Mouse (Mus musculus): Measurements from ENCODE around the gene Rara. TPM values are rescaled to one million over a fixed set of nuclear protein-coding genes. Genes with fewer than 3 reads are reported as not detected.

Gene Rara
- polyA plus RNA-seq, 1 experiment from 2014 or later: 33.4 TPM

- WGBS: 92% methylated on average over 1 of the region's 1 CpGs
- H3K36me3 ChIP-seq (ENCODE audit: control insufficient read depth, insufficient read depth, low read length): peaks cover 100% of the 10 kb centered on the region
Observed at GRCm38 (mm10) chr11:99013856-99014255, 86.2 kb downstream of the Rara start.

GRCm38 (mm10) chr11:99019844-99020243, 92.2 kb downstream of the Rara start:
- Histone ChIP-seq H3K4me2 (ENCODE audit: low read length) (no peak overlapping the region), H3K27me3 (ENCODE audit: control insufficient read depth, insufficient read depth, low read length) (no peaks in the 10 kb centered on the region), H3K9me3 (ENCODE audit: control insufficient read depth, low read length) (no peaks in the 10 kb centered on the region), H3K9ac (ENCODE audit: low read length) (no peak overlapping the region), H3K27ac (replicated peaks in 1 of 2; ENCODE audit: control insufficient read depth in 1 of 2, insufficient read depth in 1 of 2, low read depth in 2 of 2, low read length in 2 of 2) (no peak overlapping the region), H3K36me3 (ENCODE audit: control insufficient read depth, insufficient read depth, low read length) (peaks cover 79% of the 10 kb centered on the region), H3K4me1 (ENCODE audit: control insufficient read depth in 2 of 2, insufficient read depth in 2 of 2, low read length in 2 of 2) (peaks cover 6 to 11% of the 10 kb centered on the region in 2 experiments), H3K4me3 (ENCODE audit: control insufficient read depth in 1 of 2, insufficient read depth in 1 of 2, low read depth in 1 of 2, low read length in 2 of 2) (no peak overlapping the region)
- ATAC-seq (ENCODE audit: insufficient number of reproducible peaks, insufficient read depth, low FRiP score, low read depth): no peak
- 94% methylated on average over 6 of the region's 6 CpGs for WGBS

More at GRCm38 (mm10) chr11:99013856-99014255, 86.2 kb downstream of the Rara start:
- no peak overlapping the region for H3K4me2 ChIP-seq (ENCODE audit: low read length)
- H3K27me3 ChIP-seq (ENCODE audit: control insufficient read depth, insufficient read depth, low read length): no peaks in the 10 kb centered on the region
- no peak overlapping the region for H3K4me3 ChIP-seq (ENCODE audit: control insufficient read depth in 1 of 2, insufficient read depth in 1 of 2, low read depth in 1 of 2, low read length in 2 of 2)
- no peaks in the 10 kb centered on the region for H3K4me1 ChIP-seq (ENCODE audit: control insufficient read depth in 2 of 2, insufficient read depth in 2 of 2, low read length in 2 of 2)
- H3K27ac ChIP-seq (replicated peaks in 1 of 2; ENCODE audit: control insufficient read depth in 1 of 2, insufficient read depth in 1 of 2, low read depth in 2 of 2, low read length in 2 of 2): no peak overlapping the region
- H3K9ac ChIP-seq (ENCODE audit: low read length): no peak overlapping the region
- ATAC-seq (ENCODE audit: insufficient number of reproducible peaks, insufficient read depth, low FRiP score, low read depth): no peak
- H3K9me3 ChIP-seq (ENCODE audit: control insufficient read depth, low read length): no peaks in the 10 kb centered on the region

- Histone ChIP-seq H3K4me1 (ENCODE audit: control insufficient read depth in 2 of 2, insufficient read depth in 2 of 2, low read length in 2 of 2) (peaks cover 6 to 11% of the 10 kb centered on the region in 2 experiments), H3K4me2 (ENCODE audit: low read length) (peak overlapping the region; percentile 64), H3K36me3 (ENCODE audit: control insufficient read depth, insufficient read depth, low read length) (peaks cover 53% of the 10 kb centered on the region), H3K9ac (ENCODE audit: low read length) (peak overlapping the region; percentile 86), H3K27ac (replicated peaks in 1 of 2; ENCODE audit: control insufficient read depth in 1 of 2, insufficient read depth in 1 of 2, low read depth in 2 of 2, low read length in 2 of 2) (no peak overlapping the region), H3K27me3 (ENCODE audit: control insufficient read depth, insufficient read depth, low read length) (no peaks in the 10 kb centered on the region), H3K4me3 (ENCODE audit: control insufficient read depth in 1 of 2, insufficient read depth in 1 of 2, low read depth in 1 of 2, low read length in 2 of 2) (peak overlapping the region; percentile 33 to 80), H3K9me3 (ENCODE audit: control insufficient read depth, low read length) (no peaks in the 10 kb centered on the region)
- WGBS: 77% methylated on average over 5 of the region's 5 CpGs
- no peak for ATAC-seq (ENCODE audit: insufficient number of reproducible peaks, insufficient read depth, low FRiP score, low read depth)
Observed at GRCm38 (mm10) chr11:99022384-99022933, 94.8 kb downstream of the Rara start.

GRCm38 (mm10) chr11:99023094-99023493, 95.5 kb downstream of the Rara start:
- H3K27ac ChIP-seq (replicated peaks in 1 of 2; ENCODE audit: control insufficient read depth in 1 of 2, insufficient read depth in 1 of 2, low read depth in 2 of 2, low read length in 2 of 2): peak overlapping the region in 1 of 2 experiments; percentile 61; a peak in 2 of 4 replicates
- 11% methylated on average over 4 of the region's 4 CpGs for WGBS

GRCm38 (mm10) chr11:99023500-99024467, 96.2 kb downstream of the Rara start, which contains the start of gene Top2a:
Gene Top2a (minus strand): TSS chr11:99024189.
- Histone ChIP-seq H3K27me3 (ENCODE audit: control insufficient read depth, insufficient read depth, low read length) (no peaks in the 10 kb centered on the region), H3K4me1 (ENCODE audit: control insufficient read depth in 2 of 2, insufficient read depth in 2 of 2, low read length in 2 of 2) (peaks cover 6 to 11% of the 10 kb centered on the region in 2 experiments), H3K4me3 (ENCODE audit: control insufficient read depth in 1 of 2, insufficient read depth in 1 of 2, low read depth in 1 of 2, low read length in 2 of 2) (peak within 1 kb of the TSS; percentile 75 to 80), H3K36me3 (ENCODE audit: control insufficient read depth, insufficient read depth, low read length) (peaks cover 39% of the 10 kb centered on the region), H3K9ac (ENCODE audit: low read length) (peak within 1 kb of the TSS; percentile 86), H3K4me2 (ENCODE audit: low read length) (peak within 1 kb of the TSS; percentile 67), H3K27ac (replicated peaks in 1 of 2; ENCODE audit: control insufficient read depth in 1 of 2, insufficient read depth in 1 of 2, low read depth in 2 of 2, low read length in 2 of 2) (peak within 1 kb of the TSS; percentile 61 to 66), H3K9me3 (ENCODE audit: control insufficient read depth, low read length) (no peaks in the 10 kb centered on the region)
- under 1% methylated on average over 54 of the region's 54 CpGs for WGBS
- peak; percentile 90 for ATAC-seq (ENCODE audit: insufficient number of reproducible peaks, insufficient read depth, low FRiP score, low read depth)

More at GRCm38 (mm10) chr11:99023094-99023493, 95.5 kb downstream of the Rara start:
- Histone ChIP-seq H3K4me1 (ENCODE audit: control insufficient read depth in 2 of 2, insufficient read depth in 2 of 2, low read length in 2 of 2) (peaks cover 6 to 11% of the 10 kb centered on the region in 2 experiments), H3K36me3 (ENCODE audit: control insufficient read depth, insufficient read depth, low read length) (peaks cover 46% of the 10 kb centered on the region), H3K4me2 (ENCODE audit: low read length) (peak overlapping the region; percentile 64), H3K9ac (ENCODE audit: low read length) (peak overlapping the region; percentile 86), H3K4me3 (ENCODE audit: control insufficient read depth in 1 of 2, insufficient read depth in 1 of 2, low read depth in 1 of 2, low read length in 2 of 2) (peak overlapping the region; percentile 75 to 80), H3K27me3 (ENCODE audit: control insufficient read depth, insufficient read depth, low read length) (no peaks in the 10 kb centered on the region), H3K9me3 (ENCODE audit: control insufficient read depth, low read length) (no peaks in the 10 kb centered on the region)
- no peak for ATAC-seq (ENCODE audit: insufficient number of reproducible peaks, insufficient read depth, low FRiP score, low read depth)

Other genes with a start within 250 kb of the Rara start
- 95.3 and 120 TPM in 2 replicates for gene Psmd3, start 245.3 kb upstream of the Rara start, polyA plus RNA-seq (2014; fragmentation: Nextera tagmentation; extraction: Ambion mirVana)
- gene Csf3, start 226.6 kb upstream of the Rara start, polyA plus RNA-seq (2014; fragmentation: Nextera tagmentation; extraction: Ambion mirVana): not detected in 2 replicates
- 28.5 and 31.0 TPM in 2 replicates for gene Med24, start 198.4 kb upstream of the Rara start, polyA plus RNA-seq (2014; fragmentation: Nextera tagmentation; extraction: Ambion mirVana)
- gene Thra, start 187.2 kb upstream of the Rara start, polyA plus RNA-seq (2014; fragmentation: Nextera tagmentation; extraction: Ambion mirVana): 45.3 and 55.6 TPM in 2 replicates
- gene Nr1d1, start 152.5 kb upstream of the Rara start, polyA plus RNA-seq (2014; fragmentation: Nextera tagmentation; extraction: Ambion mirVana): 6.0 and 6.4 TPM in 2 replicates
- gene Msl1, start 132.3 kb upstream of the Rara start, polyA plus RNA-seq (2014; fragmentation: Nextera tagmentation; extraction: Ambion mirVana): 13.3 and 15.3 TPM in 2 replicates
- gene Casc3, start 122.9 kb upstream of the Rara start, polyA plus RNA-seq (2014; fragmentation: Nextera tagmentation; extraction: Ambion mirVana): 22.6 and 22.9 TPM in 2 replicates
- 0.82 and 0.95 TPM in 2 replicates for gene Rapgefl1, start 91.0 kb upstream of the Rara start, polyA plus RNA-seq (2014; fragmentation: Nextera tagmentation; extraction: Ambion mirVana)
- gene Wipf2, start 64.2 kb upstream of the Rara start, polyA plus RNA-seq (2014; fragmentation: Nextera tagmentation; extraction: Ambion mirVana): 3.1 and 3.2 TPM in 2 replicates
- gene Cdc6, start 20.0 kb upstream of the Rara start, polyA plus RNA-seq (2014; fragmentation: Nextera tagmentation; extraction: Ambion mirVana): 15.6 and 17.5 TPM in 2 replicates
- 1.00 and 2.3 TPM in 2 replicates for gene Gjd3, start 55.2 kb downstream of the Rara start, polyA plus RNA-seq (2014; fragmentation: Nextera tagmentation; extraction: Ambion mirVana)
- gene Top2a, start 96.4 kb downstream of the Rara start, polyA plus RNA-seq (2014; fragmentation: Nextera tagmentation; extraction: Ambion mirVana): 169 and 174 TPM in 2 replicates
- 315 and 373 TPM in 2 replicates for gene Igfbp4, start 113.4 kb downstream of the Rara start, polyA plus RNA-seq (2014; fragmentation: Nextera tagmentation; extraction: Ambion mirVana)
- gene Tns4, start 161.5 kb downstream of the Rara start, polyA plus RNA-seq (2014; fragmentation: Nextera tagmentation; extraction: Ambion mirVana): 0.11 and 0.19 TPM in 2 replicates
- 0.16 TPM in 1 of 2 replicates, not detected in the other for gene Ccr7, start 227.3 kb downstream of the Rara start, polyA plus RNA-seq (2014; fragmentation: Nextera tagmentation; extraction: Ambion mirVana)